Mouse (Mus musculus) heart, postnatal 36 days (tissue): ENCODE measurements at regions not wholly inside any gene's neighbourhood (a gene's known extent, or its start where the extent isn't known, plus 50 kb on each side); places are given as distances from the start of the nearest gene placed in this dataset.
"Not testable (repeated sequence)": the region's sequence is repeated elsewhere in the genome, so short reads cannot be mapped to it uniquely, and the experiment has no call there.

Source experiments
- DNase-seq, 2 experiments: peaks; one replicate each; pipeline ENCODE4 v3.0.0; 2021 to 2022
- intact Hi-C: fragments of 180-260 bp; cut with DNase I; formaldehyde crosslinking; loops from one replicate; pipeline ENCODE4 v1.15.1; 2025
- microRNA-seq, 2 experiments: library from miRNA; unstranded; fragments of <30 nt; microRNA quantifications; one replicate each; pipeline ENCODE4 v1.2.0; 2021; ENCODE audit warnings: borderline number of aligned reads in 2 of 2

DNA sequence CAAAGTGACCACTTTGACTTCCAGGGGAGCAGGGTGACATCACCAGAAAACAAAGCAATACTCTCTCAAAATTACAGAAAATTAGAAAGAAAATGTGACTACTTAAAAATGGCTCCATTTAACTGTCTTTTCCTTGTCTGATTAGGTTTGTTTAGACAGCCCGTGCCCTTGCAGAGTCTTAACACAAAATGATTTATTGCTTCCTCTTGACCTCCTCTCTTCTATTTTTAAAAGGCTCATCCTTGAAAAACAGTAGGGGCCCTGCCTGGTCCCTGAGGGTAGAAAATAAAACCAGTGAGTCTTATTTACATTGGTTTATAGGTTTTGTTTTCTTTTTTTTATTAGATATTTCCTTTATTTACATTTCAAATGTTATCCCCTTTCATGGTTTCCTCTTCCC is 196.8 kb upstream of the Pcsk5 start:
- intact Hi-C loops = no loop called here
- DNase-seq = no peak

DNA sequence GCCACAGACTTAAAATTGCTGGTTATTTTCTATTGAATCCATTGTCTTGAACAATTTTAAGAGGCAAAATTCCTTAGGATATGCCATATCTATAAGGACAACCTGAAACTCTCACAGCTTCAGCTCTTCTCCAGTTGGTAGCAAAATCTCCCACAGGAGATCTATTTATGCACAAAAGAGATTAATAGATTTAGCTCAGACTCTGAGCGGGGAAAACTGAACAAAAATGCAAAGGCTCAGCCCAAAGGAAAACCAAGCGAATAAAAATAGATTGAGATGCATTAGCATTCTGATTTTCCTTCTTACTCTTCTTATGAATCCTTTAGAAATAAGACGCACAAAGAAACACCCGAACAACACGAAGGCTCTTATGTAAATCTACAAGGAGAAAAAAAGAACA is 196.2 kb upstream of the Pcsk5 start:
- intact Hi-C loops = no loop called here
- DNase-seq = no peak

DNA sequence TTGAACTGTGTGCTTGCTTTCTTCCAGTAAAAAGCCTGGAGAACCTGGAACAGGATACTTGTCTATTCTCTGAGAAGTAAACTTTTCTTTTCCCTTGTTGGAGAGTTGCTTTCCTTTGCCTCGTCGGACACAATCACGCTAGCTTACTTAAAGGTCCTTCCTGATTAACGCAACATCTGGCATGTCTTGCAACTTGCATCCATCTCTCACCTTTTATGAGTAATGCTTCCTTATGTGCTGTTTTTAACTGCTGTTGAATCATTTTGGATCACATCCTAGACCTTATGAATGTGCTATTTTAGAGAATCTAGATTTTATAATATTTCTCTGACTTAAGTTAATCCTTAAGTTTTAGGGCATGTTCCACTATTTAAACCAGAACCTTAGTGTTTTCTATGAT is 188.4 kb upstream of the Pcsk5 start:
- intact Hi-C loops = no loop called here

DNA sequence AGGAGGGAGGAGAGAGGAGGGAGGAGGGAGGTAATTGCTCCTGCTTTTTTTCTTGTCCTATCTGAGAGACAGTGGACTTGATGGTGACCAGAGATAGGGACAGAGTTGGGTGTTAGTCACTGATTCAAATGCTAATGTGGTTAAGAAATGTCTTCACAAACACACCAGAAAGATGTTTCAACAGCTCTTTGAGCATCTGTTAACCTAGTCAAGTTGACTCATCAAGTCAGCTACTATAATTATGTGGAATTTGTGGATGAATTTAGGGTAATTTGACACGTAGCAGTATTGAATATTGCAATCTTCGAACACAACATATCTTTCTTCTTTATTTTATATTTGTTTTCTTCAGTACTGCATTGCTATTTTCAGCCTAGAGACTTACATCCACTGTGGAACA is 182.9 kb upstream of the Pcsk5 start:
- intact Hi-C loops = no loop called here
- no peak for DNase-seq

More for the DNA sequence above, 188.4 kb upstream of the Pcsk5 start:
- no peak for DNase-seq

DNA sequence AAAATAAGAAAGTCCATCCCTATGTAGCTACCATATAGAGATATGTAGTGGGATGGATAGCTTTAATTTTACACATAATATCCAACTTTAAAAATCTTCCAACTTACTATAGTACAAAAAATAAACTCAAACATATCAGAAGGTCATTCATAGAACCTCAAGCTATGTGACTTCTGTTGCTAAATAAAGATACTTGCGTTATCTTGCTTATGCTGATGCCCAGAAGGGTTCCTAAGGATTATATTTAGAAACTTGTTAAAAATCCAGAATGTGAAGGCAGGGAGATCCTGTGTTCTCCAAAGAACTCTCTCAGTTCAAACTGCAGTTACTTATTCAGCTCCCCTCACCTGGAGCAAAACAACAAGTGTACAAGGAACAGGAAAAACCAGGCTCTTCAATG is 177.9 kb upstream of the Pcsk5 start:
- DNase-seq = no peak
- intact Hi-C loops = no loop called here

DNA sequence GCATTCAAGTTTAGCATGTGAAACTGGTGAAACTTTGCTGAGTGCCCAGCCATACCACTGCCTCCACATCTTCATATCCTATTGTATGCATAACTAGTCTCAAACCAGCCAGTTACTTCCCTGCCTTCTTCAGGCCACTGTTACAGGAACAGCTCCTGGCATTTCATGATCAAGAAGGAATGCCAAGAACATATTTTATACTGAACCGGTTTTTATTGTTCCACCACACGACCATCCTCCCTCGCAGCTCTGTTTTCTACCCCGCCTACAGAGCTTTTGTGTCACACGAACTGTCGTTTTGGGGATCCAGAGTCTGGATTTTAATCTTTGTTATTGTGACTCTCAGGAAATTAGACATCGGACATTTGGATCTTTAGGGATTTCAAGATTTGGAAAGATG is 174.6 kb upstream of the Pcsk5 start:
- no peak for DNase-seq
- intact Hi-C loops = no loop called here

DNA sequence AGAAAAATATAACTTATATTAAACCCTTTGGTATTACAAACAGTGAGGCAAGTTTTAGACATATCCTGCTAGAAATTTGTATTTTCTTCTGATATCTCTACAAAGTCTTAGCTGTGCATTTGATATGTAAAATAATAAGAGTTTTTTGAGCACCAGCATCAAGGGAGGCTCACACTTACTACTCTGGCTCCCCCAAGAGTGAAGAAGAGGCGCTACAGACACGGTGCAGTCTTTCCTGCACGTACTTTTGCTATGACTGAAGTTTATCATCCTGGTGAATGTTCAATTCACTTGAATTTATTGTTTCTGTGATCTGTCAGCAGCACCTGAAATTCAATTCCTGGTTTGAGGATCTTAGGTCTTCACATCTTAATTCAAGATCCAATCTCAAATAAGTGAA is 160.1 kb upstream of the Pcsk5 start:
- intact Hi-C loops = no loop called here
- DNase-seq = no peak

DNA sequence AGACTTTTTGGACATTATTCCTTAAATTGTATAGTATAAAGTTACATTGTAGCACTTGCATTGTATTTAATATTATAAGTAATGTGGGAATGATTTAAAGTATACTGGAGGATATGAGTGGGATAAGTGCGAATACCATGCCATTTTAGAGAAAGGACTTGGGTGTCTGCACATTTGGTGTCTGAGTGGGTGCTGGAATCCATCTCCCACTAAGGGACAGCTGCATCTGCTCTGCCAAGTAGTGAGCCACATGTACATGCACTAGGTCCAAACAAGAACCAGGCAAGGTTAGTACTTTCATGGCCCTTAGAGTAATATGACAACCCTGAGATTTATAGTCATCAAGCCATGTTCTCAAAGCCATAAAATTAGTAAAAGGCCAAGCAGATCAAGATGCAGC is 146.0 kb upstream of the Pcsk5 start:
- DNase-seq = no peak
- intact Hi-C loops = no loop called here

DNA sequence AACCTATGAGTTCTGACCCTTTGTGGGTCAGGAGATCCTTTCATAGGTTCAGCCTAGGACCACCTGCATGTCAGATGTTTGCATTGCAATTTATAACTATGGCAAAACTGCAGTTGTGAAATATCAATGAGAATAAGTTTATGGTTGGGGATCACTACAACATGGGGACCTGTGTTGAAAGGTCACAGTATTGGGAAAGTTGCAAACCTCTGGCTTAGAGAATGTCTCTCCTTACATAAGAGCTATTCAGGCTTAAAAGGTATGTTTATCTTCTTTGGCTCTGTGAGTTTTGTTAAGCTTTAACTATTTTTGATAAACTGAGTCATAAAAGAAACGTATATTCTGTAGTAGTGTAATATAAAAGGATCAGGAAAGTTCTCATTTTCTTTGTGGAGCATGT is 128.1 kb upstream of the Pcsk5 start:
- intact Hi-C loops = no loop called here
- no peak for DNase-seq

DNA sequence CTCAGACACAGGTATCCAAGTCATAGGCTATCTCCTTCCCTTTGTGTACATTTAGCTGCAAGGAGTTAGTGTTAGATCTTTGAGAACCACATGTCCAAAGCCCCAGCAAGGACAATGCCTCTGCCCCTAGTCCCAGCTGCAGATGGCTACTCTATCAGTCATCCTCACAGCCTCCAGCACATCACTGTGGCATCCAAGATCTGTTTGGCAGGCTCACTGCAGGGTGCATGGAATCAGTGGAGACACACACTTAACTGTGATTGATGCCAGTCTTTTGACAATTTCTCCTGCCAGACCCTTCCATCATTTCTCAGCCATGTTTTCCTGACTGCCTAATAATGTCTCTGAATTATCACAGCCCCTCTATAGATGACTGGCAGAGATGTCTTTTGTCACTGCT is 121.0 kb upstream of the Pcsk5 start:
- no peak for DNase-seq
- intact Hi-C loops = no loop called here

DNA sequence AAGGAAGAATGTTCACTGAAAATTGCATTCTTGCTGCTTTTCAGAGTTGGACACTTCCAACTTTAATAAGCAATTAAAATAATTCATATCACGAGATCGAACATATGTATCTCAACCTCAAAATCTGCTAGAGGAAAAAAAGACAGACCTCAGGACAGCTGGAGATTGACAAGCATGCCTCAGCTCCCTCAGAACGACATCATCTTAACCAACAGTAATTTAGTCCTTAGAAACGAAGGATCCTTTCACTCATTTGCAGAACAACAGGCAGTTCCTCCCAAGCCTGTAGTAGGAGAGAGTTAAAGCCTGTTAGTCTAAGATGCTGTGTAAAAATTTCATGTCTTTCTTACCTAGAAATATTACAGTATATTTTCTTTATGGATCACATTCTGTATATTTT is 95.2 kb upstream of the Pcsk5 start:
- no peak for DNase-seq
- intact Hi-C loops = no loop called here

DNA sequence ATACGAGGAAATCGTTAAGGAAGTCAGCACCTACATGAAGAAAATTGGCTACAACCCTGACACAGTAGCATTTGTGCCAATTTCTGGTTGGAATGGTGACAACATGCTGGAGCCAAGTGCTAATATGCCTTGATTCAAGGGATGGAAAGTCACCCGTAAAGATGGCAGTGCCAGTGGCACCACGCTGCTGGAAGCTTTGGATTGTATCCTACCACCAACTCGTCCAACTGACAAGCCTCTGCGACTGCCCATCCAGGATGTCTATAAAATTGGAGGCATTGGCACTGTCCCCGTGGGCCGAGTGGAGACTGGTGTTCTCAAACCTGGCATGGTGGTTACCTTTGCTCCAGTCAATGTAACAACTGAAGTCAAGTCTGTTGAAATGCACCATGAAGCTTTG is 89.7 kb upstream of the Pcsk5 start:
- DNase-seq, intact Hi-C loops: not testable (repeated sequence)

DNA sequence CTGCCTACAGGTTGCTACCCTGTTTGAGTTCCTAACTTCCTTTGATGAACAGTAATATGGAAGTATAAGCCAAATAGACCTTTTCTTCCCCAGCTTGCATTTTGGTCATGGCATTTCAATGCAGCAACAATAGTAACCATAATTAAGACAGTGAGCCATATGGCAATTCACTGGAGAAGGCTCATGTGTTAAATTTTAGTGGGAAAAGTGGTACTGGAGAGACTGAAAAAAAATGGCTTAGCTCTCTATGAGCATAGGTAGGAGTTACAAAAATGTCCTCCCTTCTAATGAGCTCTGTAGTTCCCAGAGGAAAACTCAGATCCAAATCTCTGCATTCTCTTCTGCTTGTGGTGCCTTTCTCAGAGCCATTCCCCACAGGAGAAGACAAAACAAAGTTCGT is 70.1 kb upstream of the Pcsk5 start:
- intact Hi-C loops = no loop called here
- no peak for DNase-seq

DNA sequence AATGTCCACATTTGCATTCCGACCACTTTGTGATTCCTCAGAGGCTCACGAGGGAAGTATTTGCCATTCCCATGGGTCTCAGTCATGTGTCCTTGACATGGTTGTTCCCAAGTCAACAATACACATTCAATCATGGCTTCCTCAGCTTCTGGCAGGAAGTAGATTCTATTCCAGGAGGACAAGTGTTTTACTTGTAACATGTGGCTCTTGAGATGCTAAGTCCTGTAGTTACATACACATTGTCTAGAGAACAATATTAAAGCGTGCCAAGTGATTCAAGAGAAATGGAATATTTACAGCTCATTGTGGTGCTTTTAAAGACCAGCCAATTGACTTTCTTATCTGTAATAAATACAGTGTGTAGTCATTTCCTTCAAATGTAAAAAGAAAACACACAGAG is 66.7 kb upstream of the Pcsk5 start:
- intact Hi-C loops = no loop called here
- no peak for DNase-seq

DNA sequence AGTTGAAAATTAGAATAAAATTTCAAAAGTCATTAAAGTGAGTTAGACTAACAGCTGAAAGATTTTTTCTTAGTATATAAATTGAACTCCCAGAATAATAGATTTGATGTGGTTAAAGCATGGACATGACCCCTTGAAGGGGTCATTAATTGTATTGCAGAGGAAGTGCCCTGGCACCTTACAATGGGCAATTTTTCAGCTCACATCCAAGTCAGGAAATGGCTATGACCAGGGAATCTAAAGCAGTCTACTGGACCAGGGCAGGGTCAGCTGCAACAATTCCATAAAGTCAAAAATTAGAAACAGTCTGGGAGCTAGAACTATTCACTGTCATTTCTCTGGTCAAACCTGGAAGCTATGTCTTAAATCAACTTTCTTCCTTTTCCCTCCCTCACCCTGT is 55.2 kb upstream of the Pcsk5 start:
- DNase-seq = no peak
- intact Hi-C loops = no loop called here

Small RNA genes in the stretch of these regions (microRNA-seq; reads per million reads assigned to microRNA genes)
- 0 reads per million in 2 experiments for gene Gm23061
